Mouse (Mus musculus) CH12.LX (cell line): Measurements from ENCODE around the gene Nrp2. TPM values are rescaled to one million over a fixed set of nuclear protein-coding genes. Genes with fewer than 3 reads are reported as not detected.

Experiments used
- DNase-seq: peaks from one replicate; pipeline ENCODE4 v3.0.0-alpha.2; 2013; ENCODE audit errors: extremely low read depth
- H3K27ac ChIP-seq: 2 replicates; pipeline ENCODE4 v1.5.1; 2012; ENCODE audit warnings: low read depth, mild to moderate bottlenecking, control low read depth, moderate library complexity; ENCODE audit not compliant: insufficient read depth
- H3K27me3 ChIP-seq: replicated peaks from 2 replicates; pipeline ENCODE3; 2012; ENCODE audit warnings: inconsistent platforms
- H3K36me3 ChIP-seq, 2 experiments: replicated peaks in 1 of 2; 2 replicates each; pipeline versions ENCODE3 to v1.6.1; 2012; ENCODE audit warnings: inconsistent platforms in 1 of 2, low read length in 1 of 2, mild to moderate bottlenecking in 1 of 2, mixed read lengths in 1 of 2, moderate library complexity in 1 of 2; ENCODE audit not compliant: control insufficient read depth in 1 of 2, insufficient read depth in 1 of 2
- H3K4me1 ChIP-seq, 2 experiments: 2 replicates each; pipeline ENCODE4 v1.6.1; 2012; ENCODE audit warnings: inconsistent platforms in 1 of 2, moderate library complexity in 1 of 2; ENCODE audit not compliant: insufficient read depth in 2 of 2, control insufficient read depth in 1 of 2
- H3K4me2 ChIP-seq: 2 replicates; pipeline ENCODE4 v1.6.1; 2012; ENCODE audit warnings: low read depth, mild to moderate bottlenecking, control low read depth; ENCODE audit not compliant: poor library complexity, insufficient read depth, severe bottlenecking
- H3K4me3 ChIP-seq, 3 experiments: fragments of 150-350 bp in 1 of 3; sonication (generic) in 1 of 3; replicated peaks in 1 of 3; 2 replicates each; pipeline versions ENCODE3 to v1.5.1; 2011 to 2012; ENCODE audit warnings: low read depth in 2 of 3, low read length in 2 of 3, mild to moderate bottlenecking in 2 of 3, moderate library complexity in 2 of 3, control low read depth in 1 of 3, improper control_type of control experiment in 1 of 3, inconsistent platforms in 1 of 3, mixed read lengths in 1 of 3; ENCODE audit not compliant: poor library complexity in 1 of 3
- H3K79me2 ChIP-seq: replicated peaks from 2 replicates; pipeline ENCODE4 v1.6.1; 2012; ENCODE audit warnings: mild to moderate bottlenecking, moderate library complexity; ENCODE audit not compliant: control insufficient read depth, poor library complexity, insufficient read depth, severe bottlenecking; ENCODE audit errors: extremely low read depth
- H3K9ac ChIP-seq: 2 replicates; pipeline ENCODE4 v1.6.1; 2012; ENCODE audit warnings: low read depth, mild to moderate bottlenecking, control low read depth, moderate library complexity; ENCODE audit not compliant: insufficient read depth
- H3K9me3 ChIP-seq: replicated peaks from 2 replicates; pipeline ENCODE3; 2012; ENCODE audit warnings: low read length, inconsistent platforms, mixed read lengths
- BHLHE40 ChIP-seq: IDR thresholded peaks from 2 replicates; pipeline ENCODE4 v1.6.1; 2011; ENCODE audit warnings: mild to moderate bottlenecking, low read depth, low read length, improper control_type of control experiment
- CHD1 ChIP-seq: IDR thresholded peaks from 2 replicates; pipeline ENCODE4 v1.6.1; 2012; ENCODE audit warnings: low read depth, low read length, improper control_type of control experiment, inconsistent platforms
- E2F4 ChIP-seq: IDR thresholded peaks from 2 replicates; pipeline ENCODE4 v1.6.1; 2011; ENCODE audit warnings: low read depth, low read length, improper control_type of control experiment; ENCODE audit not compliant: insufficient replicate concordance
- EP300 ChIP-seq: IDR thresholded peaks from 2 replicates; pipeline ENCODE4 v1.6.1; 2011; ENCODE audit warnings: low read length, improper control_type of control experiment
- ETS1 ChIP-seq: conservative IDR thresholded peaks from 2 replicates; pipeline ENCODE4 v1.6.1; 2012; ENCODE audit warnings: low read depth, mild to moderate bottlenecking, inconsistent platforms, low read length, improper control_type of control experiment, moderate library complexity
- IRF4 ChIP-seq: IDR thresholded peaks from 2 replicates; pipeline ENCODE4 v1.6.1; 2014; ENCODE audit warnings: low read depth, mild to moderate bottlenecking, inconsistent platforms, low read length, improper control_type of control experiment
- JUND ChIP-seq: conservative IDR thresholded peaks from 2 replicates; pipeline ENCODE4 v1.6.1; 2011; ENCODE audit warnings: low read depth, low read length, improper control_type of control experiment
- KAT2A ChIP-seq: IDR thresholded peaks from 2 replicates; pipeline ENCODE4 v1.6.1; 2012; ENCODE audit warnings: low read length, improper control_type of control experiment, inconsistent platforms; ENCODE audit not compliant: insufficient replicate concordance
- MAFK ChIP-seq: IDR thresholded peaks from 2 replicates; pipeline ENCODE4 v1.6.1; 2011; ENCODE audit warnings: low read length, improper control_type of control experiment; ENCODE audit not compliant: insufficient replicate concordance
- MAZ ChIP-seq: IDR thresholded peaks from 2 replicates; pipeline ENCODE4 v1.6.1; 2012; ENCODE audit warnings: low read depth, mild to moderate bottlenecking, inconsistent platforms, low read length, improper control_type of control experiment, moderate library complexity
- MEF2A ChIP-seq: IDR thresholded peaks from 2 replicates; pipeline ENCODE4 v1.6.1; 2014; ENCODE audit warnings: low read depth, mild to moderate bottlenecking, inconsistent platforms, low read length, improper control_type of control experiment, borderline replicate concordance
- MXI1 ChIP-seq: IDR thresholded peaks from 2 replicates; pipeline ENCODE4 v1.6.1; 2011; ENCODE audit warnings: mild to moderate bottlenecking, low read depth, low read length, improper control_type of control experiment
- PAX5 ChIP-seq: IDR thresholded peaks from 2 replicates; pipeline ENCODE4 v1.6.1; 2012; ENCODE audit warnings: low read length, inconsistent platforms, mixed read lengths
- POLR2AphosphoS2 ChIP-seq: IDR thresholded peaks from 2 replicates; pipeline ENCODE4 v1.6.1; 2011; ENCODE audit warnings: low read depth, low read length, improper control_type of control experiment
- RCOR1 ChIP-seq: conservative IDR thresholded peaks from 2 replicates; pipeline ENCODE4 v1.6.1; 2012; ENCODE audit warnings: low read depth, mild to moderate bottlenecking, inconsistent platforms, low read length, improper control_type of control experiment
- SIN3A ChIP-seq: IDR thresholded peaks from 2 replicates; pipeline ENCODE4 v1.6.1; 2012; ENCODE audit warnings: low read length, improper control_type of control experiment, inconsistent platforms
- SMC3 ChIP-seq: IDR thresholded peaks from 2 replicates; pipeline ENCODE4 v1.6.1; 2011; ENCODE audit warnings: low read depth, low read length, improper control_type of control experiment
- USF2 ChIP-seq: conservative IDR thresholded peaks from 2 replicates; pipeline ENCODE4 v1.6.1; 2011; ENCODE audit warnings: low read depth, low read length, improper control_type of control experiment
- ZKSCAN1 ChIP-seq: IDR thresholded peaks from 2 replicates; pipeline ENCODE4 v1.6.1; 2012; ENCODE audit warnings: low read depth, inconsistent platforms, low read length, improper control_type of control experiment, borderline replicate concordance
- ZMIZ1 ChIP-seq: IDR thresholded peaks from 2 replicates; pipeline ENCODE4 v1.6.1; 2012; ENCODE audit warnings: low read depth, mild to moderate bottlenecking, inconsistent platforms, low read length, improper control_type of control experiment
- ZNF384 ChIP-seq: IDR thresholded peaks from 2 replicates; pipeline ENCODE4 v1.6.1; 2012; ENCODE audit warnings: low read depth, low read length, improper control_type of control experiment, inconsistent platforms
- dilution Hi-C: fragments of 300-500 bp; cut with MboI; formaldehyde crosslinking; loops from 2 replicates; pipeline ENCODE4 v1.14.3; 2020; ENCODE audit warnings: low sequenced_read_pairs; ENCODE audit not compliant: extremely low pct_unique_long_range_greater_than_20kb, extremely low pct_ligation_motif_present
- in situ Hi-C: fragments of 300-500 bp; cut with MboI; formaldehyde crosslinking; loops from 3 replicates; pipeline ENCODE4 v1.14.3; 2019; ENCODE audit warnings: low sequenced_read_pairs, low pct_ligation_motif_present, low pct_unique_long_range_greater_than_20kb, mixed read lengths
- polyA plus RNA-seq: library from polyadenylated mRNA; unstranded; fragments of >175 nt; gene quantifications from 2 replicates; pipeline ENCODE4 v1.2.1, GENCODE M21; 2012; ENCODE audit warnings: low read depth; ENCODE audit not compliant: insufficient read length
- total RNA-seq, 2 experiments: library from RNA; depleted of rRNA; stranded (reverse); fragments of 300-350 nt in 1 of 2; fragments of >200 nt in 1 of 2; gene quantifications; 2 replicates each; pipeline ENCODE4 v1.2.3; 2012 to 2014

The Nrp2 gene
- total and polyA plus RNA-seq, 3 experiments, result 16.4 to 24.4 (median 17.3) TPM

DNA sequence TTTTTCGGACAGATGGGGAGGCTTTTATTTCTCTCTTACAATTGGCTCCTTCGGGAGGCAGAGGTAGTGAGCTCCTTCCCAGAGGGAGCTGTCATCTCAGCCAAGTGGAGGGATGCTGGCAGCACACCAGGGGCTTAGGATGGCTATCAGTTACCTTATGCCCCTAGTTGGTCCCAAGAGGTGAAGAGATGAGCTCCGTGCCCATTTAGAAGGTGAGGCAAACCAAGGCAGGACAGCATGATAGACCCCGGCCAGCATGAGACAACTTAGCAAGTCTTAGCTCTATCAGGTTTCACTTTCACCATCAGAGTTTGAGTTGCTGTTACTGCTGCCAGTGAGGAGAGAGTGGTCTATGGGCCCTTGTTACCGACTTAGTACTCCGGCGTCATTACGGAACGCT is 25.8 kb downstream of the Nrp2 start:
- peaks cover 15 to 70% of the 10 kb centered on the region in 2 experiments for H3K4me1 ChIP-seq
- 0 out of 2 replicates have a peak, but pooled peaks have one; percentile 32 for TF ChIP-seq POLR2AphosphoS2
- peak; percentile 77; the same call in 1 of the 2 replicates for TF ChIP-seq CHD1
- TF ChIP-seq ETS1, result no peak
- TF ChIP-seq MXI1, result 0 out of 2 replicates have a peak, but pooled peaks have one; percentile 38
- no peaks in the 10 kb centered on the region for H3K9me3 ChIP-seq
- H3K27me3 ChIP-seq, result no peaks in the 10 kb centered on the region
- no peak for DNase-seq
- H3K4me3 ChIP-seq, result no peak overlapping the region
- peak overlapping the region; percentile 52 for H3K4me2 ChIP-seq
- peaks cover 20 to 79% of the 10 kb centered on the region in 2 experiments for H3K36me3 ChIP-seq
- peak overlapping the region; percentile 23 for H3K9ac ChIP-seq
- in situ Hi-C loops, result no loop called here
- 0 out of 2 replicates have a peak overlapping the region, but pooled peaks have one; percentile 21 for H3K27ac ChIP-seq
- peaks cover 51% of the 10 kb centered on the region for H3K79me2 ChIP-seq
- dilution Hi-C loops, result no loop called here

DNA sequence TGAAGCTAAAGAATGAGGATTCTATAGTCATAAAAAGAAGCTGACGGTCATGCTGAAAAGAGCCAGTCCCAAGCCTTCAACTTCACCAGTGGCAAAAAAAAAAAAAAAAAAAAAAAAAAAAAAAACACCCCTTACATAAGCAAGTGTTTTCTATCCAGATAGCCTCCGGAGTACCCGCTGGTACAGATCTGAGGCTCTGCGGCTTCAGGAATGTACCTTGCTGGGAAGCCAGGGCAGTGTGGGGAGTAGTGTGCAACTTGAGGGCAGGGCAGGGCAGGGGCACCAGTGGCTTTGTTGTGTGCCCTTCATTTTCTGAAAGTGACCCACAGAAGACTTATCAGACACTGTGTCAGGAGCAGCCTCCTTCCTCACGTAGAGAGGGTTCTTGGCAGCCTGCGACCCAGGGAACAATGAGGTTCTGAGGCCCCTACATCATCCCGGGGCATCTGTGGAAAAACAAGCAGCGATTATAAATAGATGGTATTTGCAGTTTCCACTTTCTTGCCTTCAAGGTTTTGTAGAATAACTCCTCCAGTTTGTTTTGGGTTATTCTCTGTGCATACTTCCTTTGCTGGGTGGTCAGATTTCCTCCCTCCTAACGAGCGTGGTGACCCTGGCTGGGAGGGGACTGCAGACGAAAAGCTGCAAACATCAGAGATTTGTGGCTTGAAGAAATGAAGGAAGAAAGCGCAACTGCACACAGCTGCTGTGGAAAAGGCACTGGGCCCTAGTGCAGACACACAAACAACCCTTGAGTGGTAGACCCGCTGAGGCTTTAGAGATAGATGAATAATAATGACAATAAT is 26.5 kb downstream of the Nrp2 start:
- Histone ChIP-seq H3K79me2 (peaks cover 57% of the 10 kb centered on the region), H3K27me3 (no peaks in the 10 kb centered on the region), H3K9me3 (no peaks in the 10 kb centered on the region)
- dilution Hi-C loops, result no loop called here
- TF ChIP-seq ZMIZ1, result no peak
- TF ChIP-seq SMC3, result no peak
- TF ChIP-seq ZNF384, result peak; percentile 89
- TF ChIP-seq CHD1, result 0 out of 2 replicates have a peak, but pooled peaks have one; percentile 18
- TF ChIP-seq PAX5, result no peak
- TF ChIP-seq, all 38 proteins: peak for 2
- DNase-seq, result no peak
- peak overlapping the region; percentile 30; the same call in 1 of the 2 replicates for H3K27ac ChIP-seq
- H3K4me3 ChIP-seq, result no peak overlapping the region
- in situ Hi-C loops, result no loop called here
- peaks cover 20 to 72% of the 10 kb centered on the region in 2 experiments for H3K36me3 ChIP-seq
- peak overlapping the region; percentile 0 for H3K9ac ChIP-seq
- H3K4me1 ChIP-seq, result peaks cover 15 to 64% of the 10 kb centered on the region in 2 experiments
- peak overlapping the region; percentile 52 for H3K4me2 ChIP-seq

DNA sequence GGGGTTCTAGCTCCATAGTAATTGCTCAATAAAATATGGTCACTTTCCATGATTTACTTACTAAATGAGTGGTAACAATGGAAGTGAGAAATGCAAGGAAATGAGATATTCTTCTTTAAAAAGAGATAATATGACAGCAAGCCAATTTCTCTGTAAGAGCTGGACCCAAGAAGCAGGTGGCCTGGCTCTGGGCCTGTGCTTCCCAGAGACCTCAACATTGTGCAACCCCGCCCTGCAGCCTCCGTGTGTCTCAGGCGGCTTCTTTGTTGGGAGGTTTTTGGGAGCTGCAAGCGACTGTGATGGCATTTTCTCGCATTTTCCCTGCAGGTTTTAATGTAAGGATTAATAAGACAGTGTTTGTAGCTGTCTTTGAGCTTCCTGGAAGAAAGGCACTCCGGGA is 29.0 kb downstream of the Nrp2 start:
- Histone ChIP-seq H3K4me3 (no peak overlapping the region), H3K9me3 (no peaks in the 10 kb centered on the region), H3K27ac (no peak overlapping the region), H3K27me3 (no peaks in the 10 kb centered on the region), H3K36me3 (peaks cover 11 to 49% of the 10 kb centered on the region in 2 experiments), H3K79me2 (peaks cover 57% of the 10 kb centered on the region), H3K4me2 (no peak overlapping the region), H3K4me1 (peaks cover 14 to 62% of the 10 kb centered on the region in 2 experiments), H3K9ac (no peak overlapping the region)
- TF ChIP-seq JUND, result no peak
- TF ChIP-seq ZKSCAN1, result no peak
- no peak for TF ChIP-seq RCOR1
- no peak for TF ChIP-seq BHLHE40
- no peak for TF ChIP-seq EP300
- no peak for TF ChIP-seq MEF2A
- TF ChIP-seq MAZ, result no peak
- TF ChIP-seq ZMIZ1, result no peak
- no peak for TF ChIP-seq KAT2A
- TF ChIP-seq PAX5, result no peak
- no peak for TF ChIP-seq SIN3A
- no peak for TF ChIP-seq USF2
- TF ChIP-seq E2F4, result no peak
- no peak for TF ChIP-seq MXI1
- TF ChIP-seq IRF4, result no peak
- no peak for TF ChIP-seq ZNF384
- TF ChIP-seq MAFK, result no peak
- in situ Hi-C loops, result no loop called here
- dilution Hi-C loops, result no loop called here
- DNase-seq, result no peak
